In the genomic region with DNA sequence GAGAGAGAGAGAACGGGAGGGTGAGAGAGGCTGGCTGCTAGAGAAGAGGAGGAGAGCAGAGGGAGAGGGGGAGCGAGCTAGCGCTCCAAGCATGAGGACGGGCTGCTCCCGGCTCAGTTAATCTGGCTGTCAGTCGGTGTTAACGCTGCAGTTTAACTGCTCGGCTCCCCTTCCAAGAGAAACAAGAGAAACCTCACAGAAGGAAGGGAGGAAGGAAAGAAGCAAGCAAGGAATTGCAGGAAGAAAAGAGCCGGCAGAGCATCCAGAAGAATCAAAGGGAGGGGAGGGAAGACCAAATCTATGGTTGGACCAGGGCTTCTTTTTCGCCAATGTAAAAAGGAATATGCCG, we compare ENCODE assay signal across 8 mouse cellular contexts. TPM values are rescaled to one million over a fixed set of nuclear protein-coding genes. Genes with fewer than 3 reads are reported as not detected.
DNase-seq lines count a peak whose midpoint lies in the region; TF ChIP-seq lines count a peak whose summit lies in the region.

No protein-coding gene starts in this region.

- H3K27me3 ChIP-seq in embryonic facial prominence, embryonic 10.5 days (replicated peaks; ENCODE audit: low read depth, poor library complexity, severe bottlenecking) = peaks cover 45% of the 10 kb centered on the region
- peaks cover 38% of the 10 kb centered on the region for H3K27me3 ChIP-seq in hindbrain, embryonic 10.5 days (ENCODE audit: insufficient read depth, poor library complexity, severe bottlenecking)

- peak; percentile 73 for DNase-seq in NIH3T3 (ENCODE audit: low read depth)
- peak; percentile 40 for DNase-seq in embryonic facial prominence, embryonic 10.5 days (ENCODE audit: low spot score)
- DNase-seq in hindbrain, embryonic 10.5 days (ENCODE audit: low spot score) = peak; percentile 15
- peak; percentile 78 to 82 for DNase-seq in left cerebral cortex, postnatal 14 days (ENCODE audit: low spot score in 2 of 2)
- DNase-seq in thymus, postnatal 10 days (ENCODE audit: low spot score in 2 of 2) = no peak
- no peak for DNase-seq in spleen, postnatal 14 days (ENCODE audit: low spot score in 2 of 2)
- no peak for DNase-seq in cerebellum, adult 11 months

- no peaks in the 10 kb centered on the region for H3K9me3 ChIP-seq in embryonic facial prominence, embryonic 10.5 days
- no peaks in the 10 kb centered on the region for H3K9me3 ChIP-seq in hindbrain, embryonic 10.5 days

- H3K4me3 ChIP-seq in embryonic facial prominence, embryonic 10.5 days = peak overlapping the region; percentile 46
- peak overlapping the region; percentile 44 for H3K4me3 ChIP-seq in hindbrain, embryonic 10.5 days
- peak overlapping the region; percentile 56 for H3K4me3 ChIP-seq in olfactory bulb, adult 2 months (ENCODE audit: insufficient read depth, low read depth, low read length)

- 1% methylated on average over 11 of the region's 11 CpGs for WGBS in embryonic facial prominence, embryonic 10.5 days
- 3% methylated on average over 11 of the region's 11 CpGs for WGBS in hindbrain, embryonic 10.5 days
- under 1% methylated on average over 11 of the region's 11 CpGs for WGBS in olfactory bulb, adult 2 months

- peak; percentile 78 for TF ChIP-seq POLR2A in olfactory bulb, adult 2 months (IDR thresholded peaks at IDR 0.05; ENCODE audit: insufficient read depth, low read depth, low read length)

- no peaks in the 10 kb centered on the region for H3K36me3 ChIP-seq in embryonic facial prominence, embryonic 10.5 days (replicated peaks)
- no peaks in the 10 kb centered on the region for H3K36me3 ChIP-seq in hindbrain, embryonic 10.5 days

- TF ChIP-seq CTCF in olfactory bulb, adult 2 months (IDR thresholded peaks at IDR 0.05; ENCODE audit: insufficient read depth, low read depth, low read length) = no peak

- peaks cover 36% of the 10 kb centered on the region for H3K4me1 ChIP-seq in embryonic facial prominence, embryonic 10.5 days
- H3K4me1 ChIP-seq in hindbrain, embryonic 10.5 days (replicated peaks) = peaks cover 29% of the 10 kb centered on the region
- peaks cover 14% of the 10 kb centered on the region for H3K4me1 ChIP-seq in olfactory bulb, adult 2 months (ENCODE audit: control insufficient read depth, insufficient read depth, low read length)

- intact Hi-C loops in left cerebral cortex, postnatal 14 days (cut with DNase I) = loop anchor here (5.0 kb wide), 1 partner anchor 844 kb away; no protein-coding TSS in a partner anchor

- no peak overlapping the region; the same call in 1 of the 2 replicates for H3K27ac ChIP-seq in embryonic facial prominence, embryonic 10.5 days (replicated peaks)
- H3K27ac ChIP-seq in hindbrain, embryonic 10.5 days = peak overlapping the region; percentile 29
- H3K27ac ChIP-seq in olfactory bulb, adult 2 months (ENCODE audit: insufficient read depth, low read depth, low read length) = peak overlapping the region; percentile 86

RNA-seq across cellular contexts. Expression of a gene that starts 0.5 kb away (rescaled TPM):
- 1.1 and 1.3 TPM in 2 replicates for polyA plus RNA-seq in embryonic facial prominence, embryonic 10.5 days (2016; fragmentation: Nextera tagmentation; extraction: Ambion mirVana)
- polyA plus RNA-seq in hindbrain, embryonic 10.5 days (2016; fragmentation: Nextera tagmentation; extraction: Ambion mirVana) = 1.00 and 1.8 TPM in 2 replicates
- 100 to 1,000 TPM; 199 to 218 TPM for total RNA-seq in left cerebral cortex, postnatal 14 days (2021)
- 75.4 and 633 TPM in 2 replicates for polyA plus RNA-seq in olfactory bulb, adult 2 months (2012; ENCODE audit: insufficient read depth, insufficient read length, low replicate concordance, missing spikeins)

Comparison
In these comparisons a context has a peak if more than half of its experiments do, and no peak if none do; other contexts are left out.
1. DNase-seq: peak in NIH3T3 (single experiment), embryonic facial prominence, embryonic 10.5 days (single experiment), hindbrain, embryonic 10.5 days (single experiment) and left cerebral cortex, postnatal 14 days (2 of 2); none in thymus, postnatal 10 days (0 of 2), spleen, postnatal 14 days (0 of 2) and cerebellum, adult 11 months (single experiment).
2. RNA of a gene that starts 0.5 kb away (polyA plus RNA-seq): 75.4 to 633 TPM in olfactory bulb, adult 2 months; 1.00 to 1.8 TPM in hindbrain, embryonic 10.5 days and 1.1 to 1.3 TPM in embryonic facial prominence, embryonic 10.5 days; every median in the first group is over 10 times any median in the second.
3. Peak in every context shown above with its lines, with median percentiles within 50 percentile points of each other: H3K4me3 ChIP-seq.